Mouse (Mus musculus): ENCODE data around the gene Gm3015.
"Not testable (repeated sequence)": the region's sequence is repeated elsewhere in the genome, so short reads cannot be mapped to it uniquely, and the experiment has no call there.

Gm3015 gene

GRCm38 (mm10) chr14:42768721-42769120 lies at the start of gene Gm3015:
Gene Gm3015, minus strand, starts transcription at chr14:42768821.
- not testable (repeated sequence) for DNase-seq

- not testable (repeated sequence) for DNase-seq
These were observed 29.3 kb upstream of the Gm3015 start, which contains the start of gene Gm10377 for GRCm38 (mm10) chr14:42797887-42798286. Gene Gm10377, minus strand, starts transcription at chr14:42797987.
